In the genomic region with DNA sequence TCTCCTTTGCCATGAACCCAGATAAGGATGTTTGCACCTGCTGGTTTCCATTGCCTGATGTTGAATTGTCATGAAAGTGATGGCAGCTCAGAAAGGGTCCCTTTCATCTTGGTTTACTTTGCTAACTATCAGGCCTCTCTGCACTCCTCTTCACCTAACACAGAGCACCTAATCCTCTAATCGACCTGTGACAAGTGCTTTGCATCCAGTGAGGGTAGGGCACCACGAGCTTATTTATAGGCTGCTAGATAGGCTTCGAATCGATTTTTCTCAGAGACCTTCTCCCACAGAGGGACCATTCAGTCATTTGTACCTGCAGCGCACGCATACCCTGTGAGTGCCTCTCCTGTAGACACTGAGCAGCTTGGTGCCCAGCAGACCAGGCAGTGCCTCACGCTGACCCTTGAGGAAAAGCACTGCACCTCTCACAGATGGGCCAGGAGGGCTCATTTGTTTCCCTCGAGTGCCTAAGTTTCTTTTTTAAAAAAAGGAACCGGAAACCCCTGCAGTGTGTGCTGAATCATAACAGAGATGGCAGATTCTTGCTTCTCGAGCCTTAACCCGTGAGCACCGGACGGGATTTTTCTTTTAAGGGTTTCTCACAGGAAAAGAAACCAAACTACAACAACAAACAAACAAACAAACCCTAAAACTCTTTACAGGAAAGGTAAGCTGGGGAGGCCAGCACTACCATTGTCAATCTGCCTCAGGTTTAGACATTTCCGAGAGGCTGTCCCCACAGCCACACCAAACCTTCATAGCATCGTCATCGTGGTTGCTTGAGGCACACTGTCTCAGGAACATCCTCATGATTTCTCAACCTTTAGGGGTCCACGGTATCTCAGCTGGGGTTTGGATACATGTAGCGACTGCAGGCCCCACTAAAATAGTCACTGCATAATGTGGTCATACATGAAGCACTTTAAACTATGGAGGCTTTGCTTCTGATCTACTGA, we compare ENCODE assay signal across 11 mouse cellular contexts.
DNase-seq lines count a peak whose midpoint lies in the region; ATAC-seq and TF ChIP-seq lines count a peak whose summit lies in the region.
"Had no signal": no experiment of that assay in that cellular context is flagged by ENCODE, and none has a peak within 500 bp of the region (broad histone marks: within the 10 kb centered on the region; RNA-seq: fewer than 3 reads in every experiment).

No protein-coding gene starts in this region.

- no peaks in the 10 kb centered on the region for H3K36me3 ChIP-seq in liver, embryonic 12.5 days
- no peaks in the 10 kb centered on the region for H3K36me3 ChIP-seq in liver, embryonic 11.5 days (ENCODE audit: control insufficient read depth, insufficient read depth, low read length)
- H3K36me3 ChIP-seq in liver, postnatal 0 days (replicated peaks; ENCODE audit: insufficient read depth, low read length): 0 out of 2 replicates have a peak, but pooled peaks cover 3% of the 10 kb centered on the region
- H3K36me3 ChIP-seq in forebrain, embryonic 15.5 days: no peaks in the 10 kb centered on the region
- H3K36me3 ChIP-seq: limb, embryonic 15.5 days had no signal

- H3K27me3 ChIP-seq in liver, embryonic 12.5 days (replicated peaks): no peaks in the 10 kb centered on the region
- H3K27me3 ChIP-seq in liver, embryonic 11.5 days (replicated peaks; ENCODE audit: control insufficient read depth, insufficient read depth, low read length): no peaks in the 10 kb centered on the region
- H3K27me3 ChIP-seq in liver, postnatal 0 days (ENCODE audit: insufficient read depth, low read length): no peaks in the 10 kb centered on the region
- no peaks in the 10 kb centered on the region for H3K27me3 ChIP-seq in forebrain, embryonic 15.5 days
- H3K27me3 ChIP-seq: limb, embryonic 15.5 days had no signal

- no peak overlapping the region for H3K4me3 ChIP-seq in liver, embryonic 12.5 days
- H3K4me3 ChIP-seq in liver, embryonic 11.5 days (ENCODE audit: low read depth, low read length): no peak overlapping the region
- no peak overlapping the region for H3K4me3 ChIP-seq in liver, postnatal 0 days (ENCODE audit: low read depth, low read length)
- no peak overlapping the region for H3K4me3 ChIP-seq in forebrain, embryonic 15.5 days
- H3K4me3 ChIP-seq: erythroblast, embryonic 14.5 days; limb, embryonic 15.5 days had no signal

- peaks cover 24% of the 10 kb centered on the region for H3K4me1 ChIP-seq in liver, embryonic 12.5 days
- H3K4me1 ChIP-seq in liver, embryonic 11.5 days (replicated peaks; ENCODE audit: control insufficient read depth, insufficient read depth, low read length): peaks cover 13% of the 10 kb centered on the region
- H3K4me1 ChIP-seq in liver, postnatal 0 days (ENCODE audit: insufficient read depth): 0 out of 2 replicates have a peak, but pooled peaks cover 8% of the 10 kb centered on the region
- H3K4me1 ChIP-seq in forebrain, embryonic 15.5 days: no peaks in the 10 kb centered on the region
- H3K4me1 ChIP-seq: limb, embryonic 15.5 days had no signal

- ATAC-seq in liver, embryonic 12.5 days: peak; percentile 40; the same call in 1 of the 2 replicates
- ATAC-seq in liver, embryonic 11.5 days (replicated peaks; ENCODE audit: low FRiP score): no peak
- ATAC-seq in activated CD4-positive, CD25-positive, alpha-beta regulatory T cell, adult 4 months: peak; percentile 74
- ATAC-seq in liver, postnatal 0 days: peak; percentile 57
- ATAC-seq in forebrain, embryonic 15.5 days (replicated peaks): no peak

- no peak for TF ChIP-seq EP300 in liver, postnatal 0 days (IDR thresholded peaks at IDR 0.05; ENCODE audit: low read depth)

- no peaks in the 10 kb centered on the region for H3K9me3 ChIP-seq in liver, embryonic 12.5 days (replicated peaks)
- no peaks in the 10 kb centered on the region for H3K9me3 ChIP-seq in liver, embryonic 11.5 days (ENCODE audit: control insufficient read depth, low read length)
- no peaks in the 10 kb centered on the region for H3K9me3 ChIP-seq in liver, postnatal 0 days (ENCODE audit: low read length)
- H3K9me3 ChIP-seq in forebrain, embryonic 15.5 days: no peaks in the 10 kb centered on the region
- H3K9me3 ChIP-seq: limb, embryonic 15.5 days had no signal

- 51% methylated on average over 18 of the region's 18 CpGs for WGBS in liver, embryonic 12.5 days (ENCODE audit: insufficient replicate concordance)
- WGBS in liver, embryonic 11.5 days: 57% methylated on average over 18 of the region's 18 CpGs
- 33% methylated on average over 18 of the region's 18 CpGs for WGBS in liver, postnatal 0 days (ENCODE audit: insufficient replicate concordance)
- 79% methylated on average over 18 of the region's 18 CpGs for WGBS in forebrain, embryonic 15.5 days

- no peak overlapping the region for H3K27ac ChIP-seq in liver, embryonic 12.5 days
- H3K27ac ChIP-seq in liver, embryonic 11.5 days (ENCODE audit: low read depth, low read length): no peak overlapping the region
- H3K27ac ChIP-seq in liver, postnatal 0 days (ENCODE audit: low read depth): peak overlapping the region; percentile 64
- H3K27ac ChIP-seq in forebrain, embryonic 15.5 days (replicated peaks): no peak overlapping the region
- H3K27ac ChIP-seq: limb, embryonic 15.5 days had no signal

- no peak overlapping the region for H3K4me2 ChIP-seq in liver, embryonic 12.5 days
- H3K4me2 ChIP-seq in liver, embryonic 11.5 days: no peak overlapping the region
- peak overlapping the region; percentile 11 for H3K4me2 ChIP-seq in liver, postnatal 0 days (ENCODE audit: low read depth, low read length)
- H3K4me2 ChIP-seq in forebrain, embryonic 15.5 days (replicated peaks): no peak overlapping the region
- H3K4me2 ChIP-seq: limb, embryonic 15.5 days had no signal

- H3K9ac ChIP-seq in liver, embryonic 12.5 days: no peak overlapping the region
- no peak overlapping the region for H3K9ac ChIP-seq in liver, embryonic 11.5 days (ENCODE audit: low read depth, low read length)
- no peak overlapping the region for H3K9ac ChIP-seq in liver, postnatal 0 days (replicated peaks)
- no peak overlapping the region for H3K9ac ChIP-seq in forebrain, embryonic 15.5 days (replicated peaks)
- H3K9ac ChIP-seq: limb, embryonic 15.5 days had no signal

- no peak for DNase-seq in liver, embryonic 11.5 days (ENCODE audit: low spot score)
- no peak for DNase-seq in liver, postnatal 0 days
- peak; percentile 24 to 65 for DNase-seq in spleen, postnatal 4 days (ENCODE audit: low spot score in 2 of 2)
- DNase-seq in cerebellum, postnatal 36 days: no peak
- no peak for DNase-seq in c-Kit-positive CD71-positive TER-119-positive erythroid progenitor cells, embryonic 14.5 days (ENCODE audit: low spot score)
- DNase-seq: cerebellum, adult 11 months had no signal

- no peak for TF ChIP-seq CTCF in liver, postnatal 0 days (IDR thresholded peaks at IDR 0.05; ENCODE audit: low read depth)

Comparison
In these comparisons a context has a peak if more than half of its experiments do, and no peak if none do; other contexts are left out.
1. ATAC-seq: peak in liver, embryonic 12.5 days (single experiment), activated CD4-positive, CD25-positive, alpha-beta regulatory T cell, adult 4 months (single experiment) and liver, postnatal 0 days (single experiment); none in liver, embryonic 11.5 days (single experiment) and forebrain, embryonic 15.5 days (single experiment).
2. DNase-seq: peak in spleen, postnatal 4 days (2 of 2); none in liver, embryonic 11.5 days (single experiment), liver, postnatal 0 days (single experiment), cerebellum, postnatal 36 days (0 of 2) and c-Kit-positive CD71-positive TER-119-positive erythroid progenitor cells, embryonic 14.5 days (single experiment).